Mouse (Mus musculus): ENCODE results near the gene Alpk1.

DNA sequence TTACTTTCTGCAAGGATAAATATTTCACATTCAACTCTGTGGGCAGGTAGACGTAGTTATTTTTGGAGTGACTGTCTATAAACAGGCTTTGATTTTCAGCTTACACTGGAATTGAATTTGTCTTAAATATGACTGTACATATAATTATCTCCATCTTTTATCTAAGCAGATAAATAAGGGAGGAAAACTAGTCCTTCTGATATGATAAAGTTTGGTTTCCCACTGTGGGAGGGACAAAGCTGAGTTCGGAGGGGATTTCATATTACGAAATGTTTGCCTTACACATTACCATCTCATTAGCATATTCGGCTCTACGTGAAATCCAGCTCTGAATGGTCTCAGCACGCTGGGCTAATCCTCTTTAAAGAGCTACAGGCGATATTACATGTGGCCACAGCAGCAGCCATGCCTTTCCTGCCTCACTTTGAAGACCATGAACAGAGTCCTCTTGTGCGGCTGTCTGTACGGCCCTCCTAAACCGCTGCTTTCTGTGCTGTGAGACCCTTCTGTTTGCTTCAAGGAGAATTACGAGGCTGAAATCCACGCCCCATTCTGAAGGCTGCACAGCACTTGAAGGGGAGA lies 30.3 kb downstream of the Alpk1 start:
- TF ChIP-seq CTCF (IDR thresholded peaks at IDR 0.05; ENCODE audit: borderline replicate concordance, control insufficient read depth, extremely low read depth, insufficient read depth, low read length, poor library complexity) (no peak), POLR2A (IDR thresholded peaks at IDR 0.05; ENCODE audit: control insufficient read depth, extremely low read depth, insufficient read depth, low read length, poor library complexity) (no peak)
